Mouse (Mus musculus) CH12.LX (cell line): ENCODE measurements around the gene Tmem266. TPM values are rescaled to one million over a fixed set of nuclear protein-coding genes. Genes with fewer than 3 reads are reported as not detected.

Experiments used
- DNase-seq: peaks from one replicate; pipeline ENCODE4 v3.0.0-alpha.2; 2013; ENCODE audit errors: extremely low read depth
- H3K27ac ChIP-seq: 2 replicates; pipeline ENCODE4 v1.5.1; 2012; ENCODE audit warnings: low read depth, mild to moderate bottlenecking, control low read depth, moderate library complexity; ENCODE audit not compliant: insufficient read depth
- H3K27me3 ChIP-seq: replicated peaks from 2 replicates; pipeline ENCODE3; 2012; ENCODE audit warnings: inconsistent platforms
- H3K36me3 ChIP-seq, 2 experiments: replicated peaks in 1 of 2; 2 replicates each; pipeline versions ENCODE3 to v1.6.1; 2012; ENCODE audit warnings: inconsistent platforms in 1 of 2, low read length in 1 of 2, mild to moderate bottlenecking in 1 of 2, mixed read lengths in 1 of 2, moderate library complexity in 1 of 2; ENCODE audit not compliant: control insufficient read depth in 1 of 2, insufficient read depth in 1 of 2
- H3K4me1 ChIP-seq, 2 experiments: 2 replicates each; pipeline ENCODE4 v1.6.1; 2012; ENCODE audit warnings: inconsistent platforms in 1 of 2, moderate library complexity in 1 of 2; ENCODE audit not compliant: insufficient read depth in 2 of 2, control insufficient read depth in 1 of 2
- H3K4me2 ChIP-seq: 2 replicates; pipeline ENCODE4 v1.6.1; 2012; ENCODE audit warnings: low read depth, mild to moderate bottlenecking, control low read depth; ENCODE audit not compliant: poor library complexity, insufficient read depth, severe bottlenecking
- H3K4me3 ChIP-seq, 3 experiments: fragments of 150-350 bp in 1 of 3; sonication (generic) in 1 of 3; replicated peaks in 1 of 3; 2 replicates each; pipeline versions ENCODE3 to v1.5.1; 2011 to 2012; ENCODE audit warnings: low read depth in 2 of 3, low read length in 2 of 3, mild to moderate bottlenecking in 2 of 3, moderate library complexity in 2 of 3, control low read depth in 1 of 3, improper control_type of control experiment in 1 of 3, inconsistent platforms in 1 of 3, mixed read lengths in 1 of 3; ENCODE audit not compliant: poor library complexity in 1 of 3
- H3K79me2 ChIP-seq: replicated peaks from 2 replicates; pipeline ENCODE4 v1.6.1; 2012; ENCODE audit warnings: mild to moderate bottlenecking, moderate library complexity; ENCODE audit not compliant: control insufficient read depth, poor library complexity, insufficient read depth, severe bottlenecking; ENCODE audit errors: extremely low read depth
- H3K9ac ChIP-seq: 2 replicates; pipeline ENCODE4 v1.6.1; 2012; ENCODE audit warnings: low read depth, mild to moderate bottlenecking, control low read depth, moderate library complexity; ENCODE audit not compliant: insufficient read depth
- H3K9me3 ChIP-seq: replicated peaks from 2 replicates; pipeline ENCODE3; 2012; ENCODE audit warnings: low read length, inconsistent platforms, mixed read lengths
- BHLHE40 ChIP-seq: IDR thresholded peaks from 2 replicates; pipeline ENCODE4 v1.6.1; 2011; ENCODE audit warnings: mild to moderate bottlenecking, low read depth, low read length, improper control_type of control experiment
- CHD1 ChIP-seq: IDR thresholded peaks from 2 replicates; pipeline ENCODE4 v1.6.1; 2012; ENCODE audit warnings: low read depth, low read length, improper control_type of control experiment, inconsistent platforms
- CHD2 ChIP-seq: IDR thresholded peaks from 2 replicates; pipeline ENCODE4 v1.6.1; 2011; ENCODE audit warnings: low read length, improper control_type of control experiment
- CTCF ChIP-seq, 2 experiments: IDR thresholded peaks in 1 of 2; conservative IDR thresholded peaks in 1 of 2; 2 replicates each; pipeline ENCODE4 v1.5.1; 2011 to 2012; ENCODE audit warnings: low read depth in 2 of 2, low read length in 2 of 2, improper control_type of control experiment in 1 of 2, inconsistent platforms in 1 of 2, mild to moderate bottlenecking in 1 of 2, moderate library complexity in 1 of 2
- E2F4 ChIP-seq: IDR thresholded peaks from 2 replicates; pipeline ENCODE4 v1.6.1; 2011; ENCODE audit warnings: low read depth, low read length, improper control_type of control experiment; ENCODE audit not compliant: insufficient replicate concordance
- ELF1 ChIP-seq: IDR thresholded peaks from 2 replicates; pipeline ENCODE4 v1.6.1; 2014; ENCODE audit warnings: low read depth, mild to moderate bottlenecking, inconsistent platforms, low read length, improper control_type of control experiment
- EP300 ChIP-seq: IDR thresholded peaks from 2 replicates; pipeline ENCODE4 v1.6.1; 2011; ENCODE audit warnings: low read length, improper control_type of control experiment
- ETS1 ChIP-seq: conservative IDR thresholded peaks from 2 replicates; pipeline ENCODE4 v1.6.1; 2012; ENCODE audit warnings: low read depth, mild to moderate bottlenecking, inconsistent platforms, low read length, improper control_type of control experiment, moderate library complexity
- GABPA ChIP-seq: IDR thresholded peaks from 2 replicates; pipeline ENCODE4 v1.6.1; 2012; ENCODE audit warnings: low read depth, low read length, improper control_type of control experiment, inconsistent platforms; ENCODE audit not compliant: insufficient replicate concordance
- HCFC1 ChIP-seq: IDR thresholded peaks from 2 replicates; pipeline ENCODE4 v1.6.1; 2012; ENCODE audit warnings: low read depth, mild to moderate bottlenecking, inconsistent platforms, low read length, improper control_type of control experiment
- IRF4 ChIP-seq: IDR thresholded peaks from 2 replicates; pipeline ENCODE4 v1.6.1; 2014; ENCODE audit warnings: low read depth, mild to moderate bottlenecking, inconsistent platforms, low read length, improper control_type of control experiment
- JUN ChIP-seq: IDR thresholded peaks from 2 replicates; pipeline ENCODE4 v1.6.1; 2011; ENCODE audit warnings: low read depth, mild to moderate bottlenecking, low read length, improper control_type of control experiment, moderate library complexity; ENCODE audit not compliant: insufficient read depth
- JUND ChIP-seq: conservative IDR thresholded peaks from 2 replicates; pipeline ENCODE4 v1.6.1; 2011; ENCODE audit warnings: low read depth, low read length, improper control_type of control experiment
- KAT2A ChIP-seq: IDR thresholded peaks from 2 replicates; pipeline ENCODE4 v1.6.1; 2012; ENCODE audit warnings: low read length, improper control_type of control experiment, inconsistent platforms; ENCODE audit not compliant: insufficient replicate concordance
- MAFK ChIP-seq: IDR thresholded peaks from 2 replicates; pipeline ENCODE4 v1.6.1; 2011; ENCODE audit warnings: low read length, improper control_type of control experiment; ENCODE audit not compliant: insufficient replicate concordance
- MAX ChIP-seq: IDR thresholded peaks from 2 replicates; pipeline ENCODE4 v1.6.1; 2011; ENCODE audit warnings: low read length, improper control_type of control experiment
- MAZ ChIP-seq: IDR thresholded peaks from 2 replicates; pipeline ENCODE4 v1.6.1; 2012; ENCODE audit warnings: low read depth, mild to moderate bottlenecking, inconsistent platforms, low read length, improper control_type of control experiment, moderate library complexity
- MEF2A ChIP-seq: IDR thresholded peaks from 2 replicates; pipeline ENCODE4 v1.6.1; 2014; ENCODE audit warnings: low read depth, mild to moderate bottlenecking, inconsistent platforms, low read length, improper control_type of control experiment, borderline replicate concordance
- MXI1 ChIP-seq: IDR thresholded peaks from 2 replicates; pipeline ENCODE4 v1.6.1; 2011; ENCODE audit warnings: mild to moderate bottlenecking, low read depth, low read length, improper control_type of control experiment
- MYC ChIP-seq: IDR thresholded peaks from 2 replicates; pipeline ENCODE4 v1.6.1; 2011; ENCODE audit warnings: low read depth, mild to moderate bottlenecking, improper control_type of control experiment, low read length
- NELFE ChIP-seq: IDR thresholded peaks from 2 replicates; pipeline ENCODE4 v1.6.1; 2011; ENCODE audit warnings: low read depth, low read length, improper control_type of control experiment
- NRF1 ChIP-seq: IDR thresholded peaks from 2 replicates; pipeline ENCODE4 v1.6.1; 2014; ENCODE audit warnings: low read depth, mild to moderate bottlenecking, inconsistent platforms, low read length, improper control_type of control experiment, moderate library complexity
- PAX5 ChIP-seq: IDR thresholded peaks from 2 replicates; pipeline ENCODE4 v1.6.1; 2012; ENCODE audit warnings: low read length, inconsistent platforms, mixed read lengths
- POLR2A ChIP-seq: IDR thresholded peaks from 2 replicates; pipeline ENCODE4 v1.6.1; 2011; ENCODE audit warnings: low read depth, mild to moderate bottlenecking, improper control_type of control experiment, low read length
- RAD21 ChIP-seq: IDR thresholded peaks from 2 replicates; pipeline ENCODE4 v1.6.1; 2011; ENCODE audit warnings: low read depth, mild to moderate bottlenecking, low read length, improper control_type of control experiment, moderate library complexity
- RCOR1 ChIP-seq: conservative IDR thresholded peaks from 2 replicates; pipeline ENCODE4 v1.6.1; 2012; ENCODE audit warnings: low read depth, mild to moderate bottlenecking, inconsistent platforms, low read length, improper control_type of control experiment
- SIN3A ChIP-seq: IDR thresholded peaks from 2 replicates; pipeline ENCODE4 v1.6.1; 2012; ENCODE audit warnings: low read length, improper control_type of control experiment, inconsistent platforms
- SMC3 ChIP-seq: IDR thresholded peaks from 2 replicates; pipeline ENCODE4 v1.6.1; 2011; ENCODE audit warnings: low read depth, low read length, improper control_type of control experiment
- TBP ChIP-seq: conservative IDR thresholded peaks from 2 replicates; pipeline ENCODE4 v1.6.1; 2011; ENCODE audit warnings: low read depth, low read length, improper control_type of control experiment
- TCF12 ChIP-seq: IDR thresholded peaks from 2 replicates; pipeline ENCODE4 v1.6.1; 2014; ENCODE audit warnings: low read depth, mild to moderate bottlenecking, inconsistent platforms, low read length, improper control_type of control experiment
- UBTF ChIP-seq: IDR thresholded peaks from 2 replicates; pipeline ENCODE4 v1.6.1; 2012; ENCODE audit warnings: low read depth, mild to moderate bottlenecking, inconsistent platforms, low read length, improper control_type of control experiment, moderate library complexity
- USF1 ChIP-seq: IDR thresholded peaks from 2 replicates; pipeline ENCODE4 v1.6.1; 2014; ENCODE audit warnings: low read depth, mild to moderate bottlenecking, inconsistent platforms, low read length, improper control_type of control experiment
- USF2 ChIP-seq: conservative IDR thresholded peaks from 2 replicates; pipeline ENCODE4 v1.6.1; 2011; ENCODE audit warnings: low read depth, low read length, improper control_type of control experiment
- ZC3H11A ChIP-seq: IDR thresholded peaks from 2 replicates; pipeline ENCODE4 v1.6.1; 2012; ENCODE audit warnings: low read depth, mild to moderate bottlenecking, inconsistent platforms, low read length, improper control_type of control experiment
- ZKSCAN1 ChIP-seq: IDR thresholded peaks from 2 replicates; pipeline ENCODE4 v1.6.1; 2012; ENCODE audit warnings: low read depth, inconsistent platforms, low read length, improper control_type of control experiment, borderline replicate concordance
- ZMIZ1 ChIP-seq: IDR thresholded peaks from 2 replicates; pipeline ENCODE4 v1.6.1; 2012; ENCODE audit warnings: low read depth, mild to moderate bottlenecking, inconsistent platforms, low read length, improper control_type of control experiment
- ZNF384 ChIP-seq: IDR thresholded peaks from 2 replicates; pipeline ENCODE4 v1.6.1; 2012; ENCODE audit warnings: low read depth, low read length, improper control_type of control experiment, inconsistent platforms
- dilution Hi-C: fragments of 300-500 bp; cut with MboI; formaldehyde crosslinking; loops from 2 replicates; pipeline ENCODE4 v1.14.3; 2020; ENCODE audit warnings: low sequenced_read_pairs; ENCODE audit not compliant: extremely low pct_unique_long_range_greater_than_20kb, extremely low pct_ligation_motif_present
- in situ Hi-C: fragments of 300-500 bp; cut with MboI; formaldehyde crosslinking; loops from 3 replicates; pipeline ENCODE4 v1.14.3; 2019; ENCODE audit warnings: low sequenced_read_pairs, low pct_ligation_motif_present, low pct_unique_long_range_greater_than_20kb, mixed read lengths
- polyA plus RNA-seq: library from polyadenylated mRNA; unstranded; fragments of >175 nt; gene quantifications from 2 replicates; pipeline ENCODE4 v1.2.1, GENCODE M21; 2012; ENCODE audit warnings: low read depth; ENCODE audit not compliant: insufficient read length
- total RNA-seq, 2 experiments: library from RNA; depleted of rRNA; stranded (reverse); fragments of 300-350 nt in 1 of 2; fragments of >200 nt in 1 of 2; gene quantifications; 2 replicates each; pipeline ENCODE4 v1.2.3; 2012 to 2014

The Tmem266 gene
- total and polyA plus RNA-seq, 3 experiments: not detected

DNA sequence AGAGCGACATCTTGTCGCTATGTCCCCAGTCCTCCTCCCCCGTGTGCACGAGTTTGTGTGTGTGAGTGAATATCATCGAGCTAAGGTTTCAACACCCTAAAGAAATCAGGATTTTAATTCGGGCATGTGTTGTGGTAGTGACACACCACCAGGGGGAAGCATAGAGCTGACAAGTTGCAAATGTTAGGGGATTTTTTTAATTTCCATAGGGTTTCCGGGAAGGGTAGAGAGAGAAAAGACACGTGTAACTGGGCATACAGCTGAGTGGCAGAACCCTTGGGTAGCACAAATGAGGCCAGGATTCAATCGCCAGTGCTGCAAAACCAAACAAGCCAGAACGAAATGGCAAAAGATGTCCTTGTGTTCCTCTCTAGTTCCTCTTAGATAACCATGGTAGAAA lies 2.2 kb upstream of the Tmem266 start:
- Histone ChIP-seq H3K4me2 (peak overlapping the region; percentile 82), H3K4me3 (no peak overlapping the region), H3K27me3 (peaks cover 58% of the 10 kb centered on the region), H3K79me2 (no peaks in the 10 kb centered on the region), H3K9ac (no peak overlapping the region), H3K4me1 (peaks cover 6 to 35% of the 10 kb centered on the region in 2 experiments), H3K36me3 (no peaks in the 10 kb centered on the region), H3K9me3 (no peaks in the 10 kb centered on the region), H3K27ac (no peak overlapping the region)
- TF ChIP-seq ETS1 (peak; percentile 47), ELF1 (no peak), CTCF (conservative IDR thresholded peaks at IDR 0.05 in 1 of 2, IDR thresholded peaks at IDR 0.05 in 1 of 2; ENCODE audit: low read depth in 2 of 2, low read length in 2 of 2) (peak; percentile 73 to 77), MAX (peak; percentile 89), TBP (no peak), CHD2 (no peak), EP300 (peak; percentile 36; the same call in 1 of the 2 replicates), ZNF384 (peak; percentile 66), POLR2A (no peak), MEF2A (no peak), UBTF (no peak), HCFC1 (no peak), PAX5 (no peak), JUN (no peak), IRF4 (peak; percentile 32; the same call in 1 of the 2 replicates), ZC3H11A (no peak), GABPA (no peak), CHD1 (no peak), NELFE (no peak), TCF12 (no peak), ZKSCAN1 (no peak), MYC (peak; percentile 91), MXI1 (peak; percentile 75; the same call in 1 of the 2 replicates), ZMIZ1 (no peak), MAZ (0 out of 2 replicates have a peak, but pooled peaks have one; percentile 34), USF2 (no peak), RAD21 (peak; percentile 47), JUND (no peak), USF1 (no peak), SMC3 (peak; percentile 66), MAFK (0 out of 2 replicates have a peak, but pooled peaks have one; percentile 6), SIN3A (0 out of 2 replicates have a peak, but pooled peaks have one; percentile 37), KAT2A (no peak), NRF1 (no peak), BHLHE40 (peak; percentile 82), E2F4 (no peak), RCOR1 (no peak)
- dilution Hi-C loops (no loop called here), in situ Hi-C loops (no loop called here)
- peak; percentile 52 for DNase-seq
